Mouse (Mus musculus) CH12.LX (cell line): Measurements from ENCODE around the gene Gm10961. TPM values are rescaled to one million over a fixed set of nuclear protein-coding genes. Genes with fewer than 3 reads are reported as not detected.

Source experiments
- DNase-seq: peaks from one replicate; pipeline ENCODE4 v3.0.0-alpha.2; 2013; ENCODE audit errors: extremely low read depth
- H3K27ac ChIP-seq: 2 replicates; pipeline ENCODE4 v1.5.1; 2012; ENCODE audit warnings: low read depth, mild to moderate bottlenecking, control low read depth, moderate library complexity; ENCODE audit not compliant: insufficient read depth
- H3K27me3 ChIP-seq: replicated peaks from 2 replicates; pipeline ENCODE3; 2012; ENCODE audit warnings: inconsistent platforms
- H3K36me3 ChIP-seq, 2 experiments: replicated peaks in 1 of 2; 2 replicates each; pipeline versions ENCODE3 to v1.6.1; 2012; ENCODE audit warnings: inconsistent platforms in 1 of 2, low read length in 1 of 2, mild to moderate bottlenecking in 1 of 2, mixed read lengths in 1 of 2, moderate library complexity in 1 of 2; ENCODE audit not compliant: control insufficient read depth in 1 of 2, insufficient read depth in 1 of 2
- H3K4me1 ChIP-seq, 2 experiments: 2 replicates each; pipeline ENCODE4 v1.6.1; 2012; ENCODE audit warnings: inconsistent platforms in 1 of 2, moderate library complexity in 1 of 2; ENCODE audit not compliant: insufficient read depth in 2 of 2, control insufficient read depth in 1 of 2
- H3K4me2 ChIP-seq: 2 replicates; pipeline ENCODE4 v1.6.1; 2012; ENCODE audit warnings: low read depth, mild to moderate bottlenecking, control low read depth; ENCODE audit not compliant: poor library complexity, insufficient read depth, severe bottlenecking
- H3K4me3 ChIP-seq, 3 experiments: fragments of 150-350 bp in 1 of 3; sonication (generic) in 1 of 3; replicated peaks in 1 of 3; 2 replicates each; pipeline versions ENCODE3 to v1.5.1; 2011 to 2012; ENCODE audit warnings: low read depth in 2 of 3, low read length in 2 of 3, mild to moderate bottlenecking in 2 of 3, moderate library complexity in 2 of 3, control low read depth in 1 of 3, improper control_type of control experiment in 1 of 3, inconsistent platforms in 1 of 3, mixed read lengths in 1 of 3; ENCODE audit not compliant: poor library complexity in 1 of 3
- H3K79me2 ChIP-seq: replicated peaks from 2 replicates; pipeline ENCODE4 v1.6.1; 2012; ENCODE audit warnings: mild to moderate bottlenecking, moderate library complexity; ENCODE audit not compliant: control insufficient read depth, poor library complexity, insufficient read depth, severe bottlenecking; ENCODE audit errors: extremely low read depth
- H3K9ac ChIP-seq: 2 replicates; pipeline ENCODE4 v1.6.1; 2012; ENCODE audit warnings: low read depth, mild to moderate bottlenecking, control low read depth, moderate library complexity; ENCODE audit not compliant: insufficient read depth
- H3K9me3 ChIP-seq: replicated peaks from 2 replicates; pipeline ENCODE3; 2012; ENCODE audit warnings: low read length, inconsistent platforms, mixed read lengths
- BHLHE40 ChIP-seq: IDR thresholded peaks from 2 replicates; pipeline ENCODE4 v1.6.1; 2011; ENCODE audit warnings: mild to moderate bottlenecking, low read depth, low read length, improper control_type of control experiment
- CHD1 ChIP-seq: IDR thresholded peaks from 2 replicates; pipeline ENCODE4 v1.6.1; 2012; ENCODE audit warnings: low read depth, low read length, improper control_type of control experiment, inconsistent platforms
- CHD2 ChIP-seq: IDR thresholded peaks from 2 replicates; pipeline ENCODE4 v1.6.1; 2011; ENCODE audit warnings: low read length, improper control_type of control experiment
- E2F4 ChIP-seq: IDR thresholded peaks from 2 replicates; pipeline ENCODE4 v1.6.1; 2011; ENCODE audit warnings: low read depth, low read length, improper control_type of control experiment; ENCODE audit not compliant: insufficient replicate concordance
- ETS1 ChIP-seq: conservative IDR thresholded peaks from 2 replicates; pipeline ENCODE4 v1.6.1; 2012; ENCODE audit warnings: low read depth, mild to moderate bottlenecking, inconsistent platforms, low read length, improper control_type of control experiment, moderate library complexity
- GABPA ChIP-seq: IDR thresholded peaks from 2 replicates; pipeline ENCODE4 v1.6.1; 2012; ENCODE audit warnings: low read depth, low read length, improper control_type of control experiment, inconsistent platforms; ENCODE audit not compliant: insufficient replicate concordance
- HCFC1 ChIP-seq: IDR thresholded peaks from 2 replicates; pipeline ENCODE4 v1.6.1; 2012; ENCODE audit warnings: low read depth, mild to moderate bottlenecking, inconsistent platforms, low read length, improper control_type of control experiment
- IRF4 ChIP-seq: IDR thresholded peaks from 2 replicates; pipeline ENCODE4 v1.6.1; 2014; ENCODE audit warnings: low read depth, mild to moderate bottlenecking, inconsistent platforms, low read length, improper control_type of control experiment
- JUN ChIP-seq: IDR thresholded peaks from 2 replicates; pipeline ENCODE4 v1.6.1; 2011; ENCODE audit warnings: low read depth, mild to moderate bottlenecking, low read length, improper control_type of control experiment, moderate library complexity; ENCODE audit not compliant: insufficient read depth
- JUND ChIP-seq: conservative IDR thresholded peaks from 2 replicates; pipeline ENCODE4 v1.6.1; 2011; ENCODE audit warnings: low read depth, low read length, improper control_type of control experiment
- MAFK ChIP-seq: IDR thresholded peaks from 2 replicates; pipeline ENCODE4 v1.6.1; 2011; ENCODE audit warnings: low read length, improper control_type of control experiment; ENCODE audit not compliant: insufficient replicate concordance
- MAX ChIP-seq: IDR thresholded peaks from 2 replicates; pipeline ENCODE4 v1.6.1; 2011; ENCODE audit warnings: low read length, improper control_type of control experiment
- MEF2A ChIP-seq: IDR thresholded peaks from 2 replicates; pipeline ENCODE4 v1.6.1; 2014; ENCODE audit warnings: low read depth, mild to moderate bottlenecking, inconsistent platforms, low read length, improper control_type of control experiment, borderline replicate concordance
- MYC ChIP-seq: IDR thresholded peaks from 2 replicates; pipeline ENCODE4 v1.6.1; 2011; ENCODE audit warnings: low read depth, mild to moderate bottlenecking, improper control_type of control experiment, low read length
- NELFE ChIP-seq: IDR thresholded peaks from 2 replicates; pipeline ENCODE4 v1.6.1; 2011; ENCODE audit warnings: low read depth, low read length, improper control_type of control experiment
- PAX5 ChIP-seq: IDR thresholded peaks from 2 replicates; pipeline ENCODE4 v1.6.1; 2012; ENCODE audit warnings: low read length, inconsistent platforms, mixed read lengths
- POLR2A ChIP-seq: IDR thresholded peaks from 2 replicates; pipeline ENCODE4 v1.6.1; 2011; ENCODE audit warnings: low read depth, mild to moderate bottlenecking, improper control_type of control experiment, low read length
- RAD21 ChIP-seq: IDR thresholded peaks from 2 replicates; pipeline ENCODE4 v1.6.1; 2011; ENCODE audit warnings: low read depth, mild to moderate bottlenecking, low read length, improper control_type of control experiment, moderate library complexity
- SIN3A ChIP-seq: IDR thresholded peaks from 2 replicates; pipeline ENCODE4 v1.6.1; 2012; ENCODE audit warnings: low read length, improper control_type of control experiment, inconsistent platforms
- SMC3 ChIP-seq: IDR thresholded peaks from 2 replicates; pipeline ENCODE4 v1.6.1; 2011; ENCODE audit warnings: low read depth, low read length, improper control_type of control experiment
- TCF12 ChIP-seq: IDR thresholded peaks from 2 replicates; pipeline ENCODE4 v1.6.1; 2014; ENCODE audit warnings: low read depth, mild to moderate bottlenecking, inconsistent platforms, low read length, improper control_type of control experiment
- UBTF ChIP-seq: IDR thresholded peaks from 2 replicates; pipeline ENCODE4 v1.6.1; 2012; ENCODE audit warnings: low read depth, mild to moderate bottlenecking, inconsistent platforms, low read length, improper control_type of control experiment, moderate library complexity
- USF2 ChIP-seq: conservative IDR thresholded peaks from 2 replicates; pipeline ENCODE4 v1.6.1; 2011; ENCODE audit warnings: low read depth, low read length, improper control_type of control experiment
- ZC3H11A ChIP-seq: IDR thresholded peaks from 2 replicates; pipeline ENCODE4 v1.6.1; 2012; ENCODE audit warnings: low read depth, mild to moderate bottlenecking, inconsistent platforms, low read length, improper control_type of control experiment
- ZNF384 ChIP-seq: IDR thresholded peaks from 2 replicates; pipeline ENCODE4 v1.6.1; 2012; ENCODE audit warnings: low read depth, low read length, improper control_type of control experiment, inconsistent platforms
- dilution Hi-C: fragments of 300-500 bp; cut with MboI; formaldehyde crosslinking; loops from 2 replicates; pipeline ENCODE4 v1.14.3; 2020; ENCODE audit warnings: low sequenced_read_pairs; ENCODE audit not compliant: extremely low pct_unique_long_range_greater_than_20kb, extremely low pct_ligation_motif_present
- in situ Hi-C: fragments of 300-500 bp; cut with MboI; formaldehyde crosslinking; loops from 3 replicates; pipeline ENCODE4 v1.14.3; 2019; ENCODE audit warnings: low sequenced_read_pairs, low pct_ligation_motif_present, low pct_unique_long_range_greater_than_20kb, mixed read lengths
- polyA plus RNA-seq: library from polyadenylated mRNA; unstranded; fragments of >175 nt; gene quantifications from 2 replicates; pipeline ENCODE4 v1.2.1, GENCODE M21; 2012; ENCODE audit warnings: low read depth; ENCODE audit not compliant: insufficient read length
- total RNA-seq, 2 experiments: library from RNA; depleted of rRNA; stranded (reverse); fragments of 300-350 nt in 1 of 2; fragments of >200 nt in 1 of 2; gene quantifications; 2 replicates each; pipeline ENCODE4 v1.2.3; 2012 to 2014

Gm10961 gene
- total and polyA plus RNA-seq, 3 experiments = not detected

DNA sequence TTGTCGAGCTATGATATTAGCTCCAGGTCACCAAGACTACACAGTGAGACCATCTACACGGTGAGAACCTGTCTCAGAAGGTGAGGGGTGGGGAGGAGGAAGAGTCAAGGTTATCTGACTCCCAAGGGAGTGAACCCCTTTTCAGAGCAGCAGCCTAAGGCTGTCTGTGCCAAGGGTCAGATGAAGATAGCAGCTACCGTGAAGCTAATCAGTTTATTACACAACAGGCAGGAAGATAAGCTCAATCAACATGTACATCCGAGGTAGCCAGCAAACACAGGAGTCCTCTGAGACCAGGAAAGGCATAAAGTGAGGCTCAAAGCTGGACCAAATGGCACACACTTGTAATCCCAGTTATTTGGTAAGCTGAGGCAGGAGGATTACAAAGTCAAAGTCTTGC, 22.3 kb upstream of the Gm10961 start:
- no peaks in the 10 kb centered on the region for H3K27me3 ChIP-seq
- in situ Hi-C loops = no loop called here
- H3K36me3 ChIP-seq = peaks cover 15 to 22% of the 10 kb centered on the region in 2 experiments
- peaks cover 56 to 75% of the 10 kb centered on the region in 2 experiments for H3K4me1 ChIP-seq
- H3K79me2 ChIP-seq = no peaks in the 10 kb centered on the region
- no peak overlapping the region for H3K27ac ChIP-seq
- H3K9me3 ChIP-seq = no peaks in the 10 kb centered on the region
- H3K4me2 ChIP-seq = no peak overlapping the region
- H3K9ac ChIP-seq = no peak overlapping the region
- DNase-seq = no peak
- no peak for TF ChIP-seq NELFE
- TF ChIP-seq SIN3A = no peak
- no peak for TF ChIP-seq MAX
- TF ChIP-seq E2F4 = no peak
- TF ChIP-seq ETS1 = no peak
- no peak for TF ChIP-seq MEF2A
- TF ChIP-seq MYC = no peak
- TF ChIP-seq PAX5 = no peak
- TF ChIP-seq MAFK = no peak
- TF ChIP-seq RAD21 = no peak
- no peak for TF ChIP-seq USF2
- TF ChIP-seq TCF12 = no peak
- no peak for TF ChIP-seq ZC3H11A
- no peak for TF ChIP-seq ZNF384
- TF ChIP-seq SMC3 = no peak
- no peak for TF ChIP-seq UBTF
- no peak overlapping the region for H3K4me3 ChIP-seq
- dilution Hi-C loops = no loop called here

DNA sequence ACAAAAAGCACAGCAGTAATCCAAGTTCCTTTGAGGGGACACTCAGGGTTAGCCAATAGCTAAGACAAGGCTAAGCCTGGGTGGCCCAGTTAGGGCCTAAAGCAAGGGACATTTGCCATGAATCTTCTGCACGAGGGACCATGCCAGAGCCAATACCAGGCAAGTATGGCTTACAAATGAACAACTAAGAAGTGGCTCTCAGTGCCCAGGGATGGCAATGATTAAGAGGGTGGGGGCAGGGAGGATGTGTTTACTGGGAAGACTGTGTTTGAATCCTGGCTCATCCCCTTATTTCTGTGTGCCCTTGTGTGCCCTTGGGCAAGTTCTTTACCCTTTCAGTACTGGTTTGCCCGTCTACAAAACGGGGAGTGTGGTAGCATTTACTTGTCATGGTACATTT, 21.7 kb upstream of the Gm10961 start:
- TF ChIP-seq HCFC1 (no peak), MAFK (no peak), IRF4 (no peak), ETS1 (no peak), BHLHE40 (no peak), GABPA (no peak), MEF2A (no peak), JUN (no peak), CHD2 (no peak), POLR2A (no peak), JUND (no peak), CHD1 (no peak)
- no peaks in the 10 kb centered on the region for H3K9me3 ChIP-seq
- H3K36me3 ChIP-seq = peaks cover 21 to 28% of the 10 kb centered on the region in 2 experiments
- DNase-seq = no peak
- dilution Hi-C loops (no loop called here), in situ Hi-C loops (no loop called here)
- peaks cover 56 to 75% of the 10 kb centered on the region in 2 experiments for H3K4me1 ChIP-seq
- H3K4me2 ChIP-seq = no peak overlapping the region
- H3K27me3 ChIP-seq = no peaks in the 10 kb centered on the region
- no peak overlapping the region for H3K4me3 ChIP-seq
- no peak overlapping the region for H3K9ac ChIP-seq
- no peak overlapping the region for H3K27ac ChIP-seq
- no peaks in the 10 kb centered on the region for H3K79me2 ChIP-seq
